Mouse (Mus musculus) stomach, postnatal 0 days (tissue): Measurements from ENCODE around the gene Taf1a.
A peak's percentile ranks its signal among the peaks of the same experiment; 100 is the strongest.

Source experiments
- CTCF ChIP-seq: IDR thresholded peaks from 2 replicates; pipeline ENCODE4 v1.5.1; 2016; ENCODE audit warnings: antibody characterized with exemption, low read depth, mild to moderate bottlenecking, moderate library complexity
- EP300 ChIP-seq: optimal IDR thresholded peaks from 2 replicates; pipeline ENCODE3; 2016; ENCODE audit warnings: antibody characterized with exemption

- TF ChIP-seq CTCF: peak; percentile 89
- TF ChIP-seq EP300: no peak
Measured at GRCm38 (mm10) chr1:183439036-183439435, 50.3 kb downstream of the Taf1a start.
